Mouse (Mus musculus): Measurements from ENCODE around the gene Ndufa3. TPM values are rescaled to one million over a fixed set of nuclear protein-coding genes. Genes with fewer than 3 reads are reported as not detected.

Ndufa3 gene
- polyA plus RNA-seq, 1 experiment: 99.6 TPM

DNA sequence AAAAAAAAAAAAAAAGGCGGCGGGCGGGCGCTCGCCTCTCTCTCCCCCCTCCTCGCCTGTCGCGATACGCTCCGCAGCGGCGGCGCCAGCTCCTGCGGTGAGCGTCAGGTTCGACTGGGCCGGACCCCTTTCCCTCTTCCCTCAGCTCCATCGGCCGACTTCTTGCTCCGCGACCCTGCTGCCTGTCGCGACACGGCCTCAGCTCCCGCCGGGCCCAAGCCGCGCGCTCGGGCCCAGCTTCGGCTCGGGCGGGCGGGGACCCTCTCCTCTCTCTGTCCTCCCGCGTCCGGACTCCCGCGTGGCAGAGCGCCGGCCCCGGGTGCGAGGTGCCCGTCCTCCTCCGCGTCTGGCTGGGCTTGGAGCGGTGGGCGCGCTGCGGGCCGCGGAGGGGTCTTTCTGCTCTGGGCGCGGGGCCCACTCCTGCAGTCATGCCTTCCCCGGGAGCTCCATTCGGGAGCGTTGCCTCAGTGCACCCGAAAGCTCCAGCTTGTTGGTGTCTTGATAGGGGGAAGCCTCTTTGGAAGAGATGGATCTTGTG, 28.4 kb downstream of the Ndufa3 start:
- Histone ChIP-seq H3K4me1 (ENCODE audit: control insufficient read depth, insufficient read depth, low read length) (peaks cover 10% of the 10 kb centered on the region), H3K4me3 (ENCODE audit: control insufficient read depth, low read depth, low read length) (peak overlapping the region; percentile 99), H3K36me3 (ENCODE audit: control insufficient read depth, insufficient read depth, low read length) (no peaks in the 10 kb centered on the region; the same call in 1 of the 2 replicates), H3K27me3 (ENCODE audit: control insufficient read depth, insufficient read depth, low read length) (no peaks in the 10 kb centered on the region), H3K27ac (ENCODE audit: control insufficient read depth, insufficient read depth, low read depth, low read length) (peak overlapping the region; percentile 98)
- TF ChIP-seq CTCF (IDR thresholded peaks at IDR 0.05; ENCODE audit: control insufficient read depth, insufficient read depth, insufficient replicate concordance, low read depth, low read length) (no peak), POLR2A (IDR thresholded peaks at IDR 0.05; ENCODE audit: control insufficient read depth, low read depth, low read length) (peak; percentile 20; the same call in 1 of the 2 replicates)

DNA sequence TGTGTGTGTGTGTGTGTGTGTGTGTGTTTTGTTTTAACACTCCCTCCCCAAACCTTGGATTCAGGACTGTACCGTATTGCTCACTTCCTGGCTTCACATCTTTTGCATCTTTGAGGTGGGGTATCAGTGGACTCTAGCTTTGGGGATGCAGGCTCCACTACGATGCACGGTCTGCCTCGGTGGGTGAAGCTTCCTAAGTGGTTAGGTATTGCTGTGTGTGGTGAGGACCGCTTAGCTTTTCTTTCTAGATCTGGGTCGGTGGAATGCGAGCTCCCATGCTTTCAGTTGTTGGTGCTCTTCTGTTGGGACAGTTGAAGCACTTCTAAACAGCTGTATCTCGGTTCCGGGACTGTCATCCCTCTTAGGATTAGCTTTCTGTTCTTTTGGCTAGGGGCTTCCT, 29.0 kb downstream of the Ndufa3 start:
- Histone ChIP-seq H3K36me3 (ENCODE audit: control insufficient read depth, insufficient read depth, low read length) (no peaks in the 10 kb centered on the region; the same call in 1 of the 2 replicates), H3K27ac (ENCODE audit: control insufficient read depth, insufficient read depth, low read depth, low read length) (peak overlapping the region; percentile 98), H3K4me3 (ENCODE audit: control insufficient read depth, low read depth, low read length) (peak overlapping the region; percentile 99), H3K27me3 (ENCODE audit: control insufficient read depth, insufficient read depth, low read length) (no peaks in the 10 kb centered on the region), H3K4me1 (ENCODE audit: control insufficient read depth, insufficient read depth, low read length) (peaks cover 10% of the 10 kb centered on the region)
- TF ChIP-seq CTCF (IDR thresholded peaks at IDR 0.05; ENCODE audit: control insufficient read depth, insufficient read depth, insufficient replicate concordance, low read depth, low read length): no peak
- TF ChIP-seq POLR2A (IDR thresholded peaks at IDR 0.05; ENCODE audit: control insufficient read depth, low read depth, low read length): no peak

DNA sequence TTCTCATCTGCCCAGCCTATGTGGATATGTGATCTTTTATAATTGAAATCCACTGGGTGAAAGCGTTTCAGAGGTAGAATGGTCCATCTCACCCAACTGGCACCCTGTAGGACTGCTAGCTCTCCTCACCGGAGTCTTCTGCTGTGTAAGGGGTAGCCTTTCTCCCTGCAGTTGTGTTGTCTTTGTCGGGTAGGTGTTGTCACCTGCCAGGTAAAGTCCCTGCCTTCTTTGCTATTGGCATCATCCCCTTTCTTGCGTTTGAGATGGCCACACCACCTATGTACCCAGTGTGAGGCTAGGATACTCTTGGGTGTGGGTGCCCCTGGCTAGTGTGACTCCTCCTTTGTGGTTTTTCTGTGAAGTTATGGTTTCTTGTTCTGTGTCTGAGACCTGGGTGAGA, 29.5 kb downstream of the Ndufa3 start:
- no peaks in the 10 kb centered on the region; the same call in 1 of the 2 replicates for H3K36me3 ChIP-seq (ENCODE audit: control insufficient read depth, insufficient read depth, low read length)
- H3K4me3 ChIP-seq (ENCODE audit: control insufficient read depth, low read depth, low read length): peak overlapping the region; percentile 99
- H3K27me3 ChIP-seq (ENCODE audit: control insufficient read depth, insufficient read depth, low read length): no peaks in the 10 kb centered on the region
- H3K27ac ChIP-seq (ENCODE audit: control insufficient read depth, insufficient read depth, low read depth, low read length): no peak overlapping the region
- no peak for TF ChIP-seq POLR2A (IDR thresholded peaks at IDR 0.05; ENCODE audit: control insufficient read depth, low read depth, low read length)
- TF ChIP-seq CTCF (IDR thresholded peaks at IDR 0.05; ENCODE audit: control insufficient read depth, insufficient read depth, insufficient replicate concordance, low read depth, low read length): no peak
- H3K4me1 ChIP-seq (ENCODE audit: control insufficient read depth, insufficient read depth, low read length): peaks cover 10% of the 10 kb centered on the region

DNA sequence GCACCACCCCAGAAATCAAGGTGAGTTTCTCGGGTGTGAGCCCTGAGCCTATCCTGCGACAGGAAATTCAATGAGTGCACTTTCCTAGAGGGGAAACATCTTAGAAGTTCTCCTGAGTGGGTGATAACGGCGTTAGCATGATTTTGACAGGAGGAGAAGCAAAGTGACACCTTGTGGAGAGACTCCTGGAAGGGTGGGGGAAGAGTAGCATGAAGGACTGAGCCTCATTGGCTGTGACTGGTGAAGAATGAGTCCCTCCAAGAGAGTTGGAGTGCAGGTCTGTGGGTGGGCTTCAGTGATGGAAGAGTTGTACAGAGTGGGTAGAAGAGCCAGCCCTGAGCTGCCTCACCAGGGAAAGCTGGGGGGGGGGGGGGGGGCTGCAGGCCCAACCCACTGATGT, 39.8 kb downstream of the Ndufa3 start:
- peaks cover 5% of the 10 kb centered on the region for H3K36me3 ChIP-seq (ENCODE audit: control insufficient read depth, insufficient read depth, low read length)
- H3K4me1 ChIP-seq (ENCODE audit: control insufficient read depth, insufficient read depth, low read length): no peaks in the 10 kb centered on the region
- H3K27me3 ChIP-seq (ENCODE audit: control insufficient read depth, insufficient read depth, low read length): no peaks in the 10 kb centered on the region
- H3K27ac ChIP-seq (ENCODE audit: control insufficient read depth, insufficient read depth, low read depth, low read length): no peak overlapping the region
- no peak for TF ChIP-seq CTCF (IDR thresholded peaks at IDR 0.05; ENCODE audit: control insufficient read depth, insufficient read depth, insufficient replicate concordance, low read depth, low read length)
- no peak for TF ChIP-seq POLR2A (IDR thresholded peaks at IDR 0.05; ENCODE audit: control insufficient read depth, low read depth, low read length)
- no peak overlapping the region for H3K4me3 ChIP-seq (ENCODE audit: control insufficient read depth, low read depth, low read length)

DNA sequence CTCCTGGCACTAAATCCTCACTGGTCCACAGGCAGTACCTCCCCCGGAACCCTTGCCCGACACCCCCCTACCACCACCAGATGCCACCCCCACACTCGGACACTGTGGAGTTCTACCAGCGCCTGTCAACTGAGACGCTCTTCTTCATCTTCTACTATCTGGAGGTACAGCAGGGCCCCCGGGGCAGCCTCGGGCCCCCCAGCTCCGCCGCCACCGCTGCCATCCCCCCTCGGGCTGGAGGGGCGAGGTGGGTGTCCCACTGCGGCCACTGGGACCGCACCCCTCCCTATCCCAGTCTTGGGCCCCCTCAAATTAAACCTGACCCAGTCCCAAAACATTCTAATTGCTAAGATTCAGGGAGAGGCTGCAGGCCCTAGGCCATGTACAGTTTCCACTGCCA, 41.4 kb downstream of the Ndufa3 start:
- peaks cover 5% of the 10 kb centered on the region for H3K36me3 ChIP-seq (ENCODE audit: control insufficient read depth, insufficient read depth, low read length)
- no peaks in the 10 kb centered on the region for H3K27me3 ChIP-seq (ENCODE audit: control insufficient read depth, insufficient read depth, low read length)
- H3K4me1 ChIP-seq (ENCODE audit: control insufficient read depth, insufficient read depth, low read length): no peaks in the 10 kb centered on the region; the same call in 1 of the 2 replicates
- no peak overlapping the region for H3K4me3 ChIP-seq (ENCODE audit: control insufficient read depth, low read depth, low read length)
- no peak for TF ChIP-seq POLR2A (IDR thresholded peaks at IDR 0.05; ENCODE audit: control insufficient read depth, low read depth, low read length)
- TF ChIP-seq CTCF (IDR thresholded peaks at IDR 0.05; ENCODE audit: control insufficient read depth, insufficient read depth, insufficient replicate concordance, low read depth, low read length): no peak
- H3K27ac ChIP-seq (ENCODE audit: control insufficient read depth, insufficient read depth, low read depth, low read length): no peak overlapping the region

DNA sequence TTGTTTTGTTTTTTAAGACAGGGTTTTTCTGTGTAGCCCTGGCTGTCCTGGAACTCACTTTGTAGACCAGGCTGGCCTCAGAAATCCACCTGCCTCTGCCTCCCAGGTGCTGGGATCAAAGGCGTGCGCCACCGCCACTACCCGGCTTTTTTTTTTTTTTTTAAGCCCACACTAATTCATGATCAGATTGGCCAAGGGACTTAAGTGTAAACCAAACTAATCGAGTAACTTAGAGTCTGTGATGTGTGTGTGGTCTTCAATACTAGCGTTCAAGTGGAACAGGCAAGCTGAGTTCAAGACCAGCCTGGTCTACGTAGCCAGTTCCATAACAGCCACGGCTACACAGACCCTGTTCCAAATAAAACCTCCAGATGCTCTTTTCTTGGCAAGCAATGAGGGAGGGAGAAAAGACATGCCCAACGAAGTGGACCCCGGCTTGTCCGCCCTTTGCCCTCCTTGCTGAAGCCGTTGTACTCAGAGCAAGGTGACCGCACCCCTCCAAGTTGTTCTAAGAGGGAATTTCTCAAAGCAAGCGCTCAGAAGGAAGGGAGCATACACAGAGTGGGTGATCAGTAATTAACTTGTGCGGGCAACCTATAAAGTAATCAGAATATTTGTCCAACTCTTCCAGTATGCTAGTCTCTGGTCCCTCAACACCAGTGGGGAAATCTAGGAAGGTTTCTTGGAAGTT, 47.5 kb downstream of the Ndufa3 start:
- Histone ChIP-seq H3K4me1 (ENCODE audit: control insufficient read depth, insufficient read depth, low read length) (peaks cover 13% of the 10 kb centered on the region), H3K36me3 (ENCODE audit: control insufficient read depth, insufficient read depth, low read length) (peaks cover 2% of the 10 kb centered on the region), H3K27me3 (ENCODE audit: control insufficient read depth, insufficient read depth, low read length) (no peaks in the 10 kb centered on the region), H3K27ac (ENCODE audit: control insufficient read depth, insufficient read depth, low read depth, low read length) (peak overlapping the region; percentile 59), H3K4me3 (ENCODE audit: control insufficient read depth, low read depth, low read length) (peak overlapping the region; percentile 94)
- no peak for TF ChIP-seq POLR2A (IDR thresholded peaks at IDR 0.05; ENCODE audit: control insufficient read depth, low read depth, low read length)

DNA sequence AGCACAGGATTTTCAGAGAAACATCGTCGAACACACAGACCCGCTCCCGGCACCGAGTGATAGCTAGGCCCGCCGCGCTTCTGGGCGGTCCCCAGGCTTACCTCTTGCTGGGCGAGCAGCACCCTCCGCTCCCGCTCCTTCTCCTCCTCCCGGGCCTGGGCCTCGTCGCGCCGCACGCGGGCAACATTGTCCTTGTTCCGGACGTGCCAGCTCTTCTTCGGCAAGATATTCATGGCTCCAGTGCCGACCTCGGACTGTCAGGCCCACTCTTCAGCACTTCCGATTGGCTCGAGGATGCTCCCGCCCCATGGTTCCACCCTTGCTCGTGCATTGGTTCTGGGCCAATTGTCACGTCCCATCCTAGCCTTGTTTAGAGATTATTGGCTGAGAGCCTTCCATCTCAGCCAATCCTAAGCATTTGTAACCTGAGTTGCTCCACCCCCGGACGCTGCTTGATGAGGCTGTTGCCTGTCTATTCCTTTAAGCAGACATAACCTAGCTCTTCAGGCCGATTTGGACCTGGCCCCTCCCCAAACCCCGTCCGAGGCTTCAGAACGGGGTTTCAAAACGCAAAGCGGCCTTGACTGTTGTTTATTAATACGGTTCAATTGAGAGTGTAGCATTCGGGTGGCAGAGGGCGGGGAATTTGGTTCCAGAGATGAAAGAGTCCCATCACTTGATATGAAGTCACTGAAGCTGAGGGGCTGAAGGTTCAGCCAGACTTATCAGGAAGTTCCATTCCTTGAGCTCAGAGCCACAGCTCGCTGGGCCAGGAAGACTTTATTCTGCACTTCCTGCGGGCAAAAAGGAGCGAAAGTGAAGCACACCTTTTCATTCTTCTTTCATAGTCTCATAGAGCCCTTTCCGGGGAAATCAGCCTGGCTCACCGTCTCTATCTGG, 48.3 kb downstream of the Ndufa3 start, which contains the start of gene Leng1:
TSS of gene Leng1 (minus strand) at position 626 of the 900 bp plus-strand sequence.
- Histone ChIP-seq H3K4me3 (ENCODE audit: control insufficient read depth, low read depth, low read length) (peak within 1 kb of the TSS; percentile 94), H3K36me3 (ENCODE audit: control insufficient read depth, insufficient read depth, low read length) (no peaks in the 10 kb centered on the region; the same call in 1 of the 2 replicates), H3K4me1 (ENCODE audit: control insufficient read depth, insufficient read depth, low read length) (peaks cover 13% of the 10 kb centered on the region), H3K27me3 (ENCODE audit: control insufficient read depth, insufficient read depth, low read length) (no peaks in the 10 kb centered on the region), H3K27ac (ENCODE audit: control insufficient read depth, insufficient read depth, low read depth, low read length) (peak within 1 kb of the TSS; percentile 81)
- peak; percentile 82 for TF ChIP-seq POLR2A (IDR thresholded peaks at IDR 0.05; ENCODE audit: control insufficient read depth, low read depth, low read length)
- TF ChIP-seq CTCF (IDR thresholded peaks at IDR 0.05; ENCODE audit: control insufficient read depth, insufficient read depth, insufficient replicate concordance, low read depth, low read length): no peak

Data from testis, adult 2 months (tissue).